Mouse (Mus musculus) neutrophil, adult 5-6 weeks (primary cell): ENCODE data around the gene Lkaaear1. TPM values are rescaled to one million over a fixed set of nuclear protein-coding genes. Genes with fewer than 3 reads are reported as not detected.

Experiments
- ATAC-seq: fragments of 151-379, 151-347 bp; 2 replicates; pipeline ENCODE4 v1.8.0; 2017; ENCODE audit warnings: mild to moderate bottlenecking, moderate TSS enrichment; ENCODE audit not compliant: insufficient number of reproducible peaks, poor library complexity, low FRiP score, severe bottlenecking; ENCODE audit errors: extremely low read depth
- total RNA-seq: library from RNA; stranded (forward); fragments of 200-1000 nt; gene quantifications from 2 replicates; pipeline ENCODE4 v1.2.3, GENCODE M21; 2017

Gene Lkaaear1
- total RNA-seq = not detected in 2 replicates

- ATAC-seq = no peak
Observed at GRCm38 (mm10) chr2:181698241-181698640, at the start of gene Lkaaear1. TSS of gene Lkaaear1 (minus strand) at chr2:181698442.

GRCm38 (mm10) chr2:181730051-181730450, 31.8 kb upstream of the Lkaaear1 start:
- no peak for ATAC-seq

GRCm38 (mm10) chr2:181727659-181728262, 29.5 kb upstream of the Lkaaear1 start:
- no peak for ATAC-seq

DNA sequence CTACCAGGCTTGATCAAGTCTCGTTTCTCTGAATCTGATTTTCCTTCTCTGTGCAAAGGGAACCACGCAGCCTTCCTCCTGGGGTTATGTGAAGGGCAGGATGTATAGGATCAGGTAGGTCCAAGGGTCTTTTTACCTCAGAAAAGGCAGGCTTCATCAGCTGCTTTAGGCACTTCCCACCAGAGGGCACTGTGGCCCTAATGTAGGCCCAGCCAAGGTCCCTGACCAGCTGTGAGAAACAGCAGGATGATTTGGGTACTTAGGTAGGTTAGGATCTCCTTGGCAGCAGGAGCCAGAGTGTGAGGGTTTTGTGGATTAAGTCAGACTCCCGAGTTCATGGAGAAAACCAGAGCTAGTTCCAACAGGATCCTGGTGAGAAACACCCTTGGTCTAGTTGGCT, 24.0 kb upstream of the Lkaaear1 start:
- ATAC-seq = no peak

DNA sequence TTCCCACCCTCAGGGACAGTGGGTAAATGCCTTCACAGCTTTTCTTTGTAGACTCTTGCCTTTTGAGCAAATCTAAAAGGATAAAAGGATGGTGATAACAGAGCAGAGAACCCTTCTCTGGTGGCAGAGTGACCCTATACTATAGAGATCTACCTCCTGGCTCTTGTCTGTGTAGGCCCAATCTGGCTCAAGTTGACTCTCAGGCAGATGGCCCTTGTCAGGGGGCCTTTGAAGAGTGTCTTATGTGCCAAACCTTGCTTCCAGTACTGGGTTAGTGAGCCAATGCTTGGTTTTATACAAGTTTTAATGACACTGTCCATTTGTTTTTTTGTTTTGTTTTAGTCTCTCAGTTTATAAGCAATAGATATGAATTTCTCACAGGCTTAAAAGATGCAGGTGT, 23.0 kb upstream of the Lkaaear1 start:
- ATAC-seq = no peak

- ATAC-seq = no peak
Observed at GRCm38 (mm10) chr2:181720061-181720460, 21.8 kb upstream of the Lkaaear1 start.

DNA sequence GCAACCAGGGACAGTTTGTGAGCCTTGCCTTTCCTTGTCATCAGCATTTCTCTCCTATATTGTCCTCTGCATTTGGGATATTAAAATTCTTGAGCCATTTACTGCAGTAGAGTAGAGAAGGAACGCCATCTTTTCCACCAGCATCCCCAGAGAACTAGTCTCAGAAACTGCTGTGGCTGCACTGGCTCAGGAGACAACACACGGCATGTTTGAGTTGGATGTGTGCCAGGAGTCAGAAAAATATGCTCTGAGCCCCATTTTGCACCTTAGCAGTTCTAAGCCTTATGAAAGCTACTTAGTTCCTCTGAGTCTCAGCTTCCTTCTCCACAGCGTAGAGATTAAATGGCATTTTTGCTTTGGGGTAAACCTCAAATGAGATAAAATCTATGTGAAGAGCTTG, 18.7 kb upstream of the Lkaaear1 start:
- ATAC-seq = no peak

- ATAC-seq = no peak
Observed at GRCm38 (mm10) chr2:181715382-181715781, 17.1 kb upstream of the Lkaaear1 start.

- ATAC-seq = no peak
Observed at GRCm38 (mm10) chr2:181714903-181715326, 16.7 kb upstream of the Lkaaear1 start, which contains the start of gene Oprl1. TSS of gene Oprl1 (plus strand) at chr2:181715016.

DNA sequence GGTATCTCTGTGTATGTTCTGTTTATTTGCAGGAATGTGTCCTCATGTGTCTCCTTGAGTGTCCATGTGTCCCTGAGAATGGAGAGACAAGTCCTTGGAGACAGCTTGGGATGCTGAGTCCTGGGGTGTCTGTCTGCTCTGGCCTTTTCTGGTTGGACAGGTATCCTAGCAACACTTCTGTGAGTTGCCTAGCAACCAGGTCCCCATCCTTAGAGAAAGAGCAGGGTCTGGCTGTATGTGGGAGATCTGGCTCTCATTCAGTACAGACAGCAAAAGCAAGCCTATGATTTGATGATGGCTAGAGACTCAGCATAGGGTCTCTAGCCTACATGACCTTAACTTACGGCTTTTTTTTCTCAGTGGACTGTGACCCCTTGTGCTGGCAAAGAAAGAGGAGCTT, 15.5 kb upstream of the Lkaaear1 start:
- ATAC-seq = no peak

DNA sequence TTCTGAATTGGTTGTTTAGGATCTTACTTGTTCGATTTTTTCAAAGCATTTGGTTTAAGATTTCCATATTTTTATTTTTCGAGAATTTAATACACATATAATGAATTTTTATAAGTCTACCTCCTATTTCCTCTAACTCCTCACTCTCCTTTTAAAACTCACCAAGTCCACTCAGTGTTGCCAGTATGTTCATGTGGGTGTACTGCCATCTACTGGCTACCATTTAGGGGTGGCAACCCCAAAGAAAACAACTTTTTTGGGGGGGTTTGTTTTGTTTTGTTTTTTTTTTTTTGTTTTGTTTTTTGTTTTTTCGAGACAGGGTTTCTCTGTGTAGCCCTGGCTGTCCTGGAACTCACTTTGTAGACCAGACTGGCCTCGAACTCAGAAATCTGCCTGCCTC, 8.4 kb upstream of the Lkaaear1 start:
- ATAC-seq = peak; percentile 75; the same call in 1 of the 2 replicates

DNA sequence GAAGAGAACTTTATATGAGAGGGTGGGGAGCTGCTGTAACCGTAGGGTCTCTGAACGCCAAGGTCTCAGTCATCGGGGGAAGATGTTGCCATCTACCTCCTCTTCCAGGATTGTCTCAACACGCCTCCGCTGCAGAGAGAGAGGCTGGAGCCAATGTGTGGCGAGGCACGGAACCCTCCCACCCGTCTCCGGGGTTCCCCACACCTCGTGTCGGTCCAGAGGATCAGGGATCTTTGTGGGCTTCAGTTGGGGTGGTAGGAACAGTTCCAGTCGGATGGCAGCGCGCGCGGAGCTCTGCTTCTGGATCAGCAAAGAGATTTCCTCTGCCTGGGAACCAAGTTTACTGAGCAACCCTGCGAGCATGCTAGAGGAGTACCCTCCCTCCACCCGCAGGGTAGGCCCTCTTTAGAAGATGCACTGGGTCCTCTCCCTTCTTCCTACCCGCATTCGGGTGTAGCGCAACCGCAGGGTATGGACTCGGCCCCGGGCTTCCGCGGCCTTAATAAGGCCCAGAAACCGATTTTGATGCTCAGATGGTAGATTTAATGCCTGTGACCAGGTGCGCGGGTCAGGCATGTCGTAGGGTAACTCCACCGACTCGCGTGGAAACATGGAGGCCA, 1.3 kb downstream of the Lkaaear1 start:
- no peak for ATAC-seq

DNA sequence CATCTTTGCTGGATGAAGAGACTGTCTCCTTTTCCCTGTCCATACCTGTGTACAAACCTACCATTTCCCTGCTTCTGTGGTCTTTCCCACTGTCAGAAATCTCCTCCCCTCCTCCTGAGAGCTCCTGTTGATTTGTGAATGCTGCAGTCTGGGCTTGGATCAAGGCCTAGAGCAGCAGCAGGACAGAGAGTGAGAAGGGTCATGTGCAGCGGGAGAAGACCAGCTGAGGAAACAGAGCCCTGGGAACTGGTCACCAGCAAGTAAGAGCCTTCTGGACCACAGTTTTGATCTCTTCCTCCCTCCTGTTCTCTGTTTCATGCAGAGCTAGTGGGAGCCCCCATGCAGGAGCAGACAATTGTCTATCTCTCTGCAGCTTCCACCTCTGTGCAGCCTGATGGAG, 2.5 kb downstream of the Lkaaear1 start:
- no peak for ATAC-seq

GRCm38 (mm10) chr2:181694581-181694980, 3.7 kb downstream of the Lkaaear1 start:
- ATAC-seq = no peak

- ATAC-seq = peak; percentile 85
Observed at GRCm38 (mm10) chr2:181693339-181694280, 4.6 kb downstream of the Lkaaear1 start, which contains the start of gene Rgs19. TSS of gene Rgs19 (minus strand) at chr2:181693977.

DNA sequence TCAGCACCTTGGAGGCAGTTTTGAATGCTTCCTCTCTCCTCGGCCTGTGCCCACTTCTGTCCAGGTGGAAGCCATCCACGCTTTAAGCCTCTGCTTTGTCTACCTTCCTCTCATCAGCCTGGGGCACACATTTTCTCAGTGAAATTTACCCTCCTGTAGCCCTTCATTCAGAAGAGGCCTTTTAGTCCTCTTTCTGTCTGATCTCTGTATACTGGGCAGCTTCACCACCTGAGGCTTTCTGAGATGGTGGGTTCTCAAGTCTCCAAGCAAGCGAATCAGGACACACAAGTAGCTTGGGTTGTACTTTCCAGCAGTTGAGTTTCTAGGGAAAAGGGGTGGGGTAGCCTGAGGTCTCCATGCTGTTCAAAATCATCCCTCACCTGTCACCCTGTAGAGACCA, 5.9 kb downstream of the Lkaaear1 start:
- ATAC-seq = no peak

DNA sequence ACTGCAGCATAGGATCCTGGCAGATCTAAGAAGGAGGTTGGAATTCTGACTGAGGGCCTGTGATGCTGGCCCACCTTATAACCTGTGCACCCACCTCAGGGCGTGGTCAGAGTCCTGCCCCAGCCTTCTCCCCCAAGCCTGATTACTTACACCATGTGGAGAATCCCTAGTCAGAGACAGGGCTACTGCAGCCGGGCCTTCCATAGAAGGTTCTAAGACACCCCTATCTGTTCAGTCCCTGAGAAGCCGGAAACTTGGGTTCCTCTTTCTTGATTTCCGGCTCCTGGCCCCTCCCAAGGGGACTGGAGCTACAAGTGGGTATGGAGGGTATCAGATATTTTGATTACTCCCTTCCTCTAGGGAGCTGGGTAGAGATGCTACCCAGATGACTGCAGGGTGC, 6.7 kb downstream of the Lkaaear1 start:
- ATAC-seq = peak; percentile 18; the same call in 1 of the 2 replicates

- no peak for ATAC-seq
Observed at GRCm38 (mm10) chr2:181691083-181691482, 7.2 kb downstream of the Lkaaear1 start.

GRCm38 (mm10) chr2:181689466-181690160, 8.6 kb downstream of the Lkaaear1 start:
- no peak for ATAC-seq
